Mouse (Mus musculus) hindbrain, embryonic 16.5 days (tissue): ENCODE data around the gene Emilin1. TPM values are rescaled to one million over a fixed set of nuclear protein-coding genes. Genes with fewer than 3 reads are reported as not detected.
A peak's percentile ranks its signal among the peaks of the same experiment; 100 is the strongest.

Experiments used
- ATAC-seq: fragments of 200-750 bp; cut with Nextera tagmentation; 2 replicates; pipeline ENCODE4 v1.8.0; 2017; ENCODE audit warnings: moderate TSS enrichment, moderate library complexity
- H3K27ac ChIP-seq: fragments of 300-500 bp; sonication (generic); 2 replicates; pipeline ENCODE4 v1.5.1; 2014; ENCODE audit warnings: low read depth, mild to moderate bottlenecking, control low read depth, low read length, moderate library complexity
- H3K27me3 ChIP-seq: fragments of 300-500 bp; sonication (generic); replicated peaks from 2 replicates; pipeline ENCODE4 v1.6.1; 2014; ENCODE audit warnings: low read length; ENCODE audit not compliant: control insufficient read depth, insufficient read depth
- H3K36me3 ChIP-seq: fragments of 300-500 bp; sonication (generic); 2 replicates; pipeline ENCODE4 v1.6.1; 2014; ENCODE audit warnings: mild to moderate bottlenecking, low read length, moderate library complexity, mixed read lengths; ENCODE audit not compliant: control insufficient read depth, insufficient read depth
- H3K4me1 ChIP-seq: fragments of 300-500 bp; sonication (generic); 2 replicates; pipeline ENCODE4 v1.6.1; 2014; ENCODE audit warnings: low read depth, low read length; ENCODE audit not compliant: control insufficient read depth, insufficient read depth
- H3K4me2 ChIP-seq: fragments of 300-500 bp; sonication (generic); 2 replicates; pipeline ENCODE4 v1.6.1; 2014; ENCODE audit warnings: mild to moderate bottlenecking, low read length, control low read depth, moderate library complexity
- H3K4me3 ChIP-seq: fragments of 300-500 bp; sonication (generic); 2 replicates; pipeline ENCODE4 v1.5.1; 2014; ENCODE audit warnings: mild to moderate bottlenecking, low read length, control low read depth, moderate library complexity
- H3K9ac ChIP-seq: fragments of 300-500 bp; sonication (generic); 2 replicates; pipeline ENCODE4 v1.6.1; 2014; ENCODE audit warnings: low read depth, mild to moderate bottlenecking, control low read depth, low read length, moderate library complexity
- H3K9me3 ChIP-seq: fragments of 300-500 bp; sonication (generic); 2 replicates; pipeline ENCODE4 v1.6.1; 2014; ENCODE audit warnings: mild to moderate bottlenecking, low read length, moderate library complexity; ENCODE audit not compliant: control insufficient read depth
- WGBS: fragments of 180-500 bp; shearing (Covaris S2); extraction: QIAGEN DNeasy Blood & Tissue Kit; methylation state at CpG from one replicate; pipeline ENCODE4 v1.1.7; 2014; 5-methylcytosine and 5-hydroxymethylcytosine counted together
- polyA plus RNA-seq: library from polyadenylated mRNA; unstranded; fragments of >200 nt; fragmentation: Nextera tagmentation; extraction: Ambion mirVana; gene quantifications from 2 replicates; pipeline ENCODE4 v1.2.1, GENCODE M21; 2015

Emilin1 gene
- polyA plus RNA-seq, 1 experiment from 2014 or later = 16.3 TPM

DNA sequence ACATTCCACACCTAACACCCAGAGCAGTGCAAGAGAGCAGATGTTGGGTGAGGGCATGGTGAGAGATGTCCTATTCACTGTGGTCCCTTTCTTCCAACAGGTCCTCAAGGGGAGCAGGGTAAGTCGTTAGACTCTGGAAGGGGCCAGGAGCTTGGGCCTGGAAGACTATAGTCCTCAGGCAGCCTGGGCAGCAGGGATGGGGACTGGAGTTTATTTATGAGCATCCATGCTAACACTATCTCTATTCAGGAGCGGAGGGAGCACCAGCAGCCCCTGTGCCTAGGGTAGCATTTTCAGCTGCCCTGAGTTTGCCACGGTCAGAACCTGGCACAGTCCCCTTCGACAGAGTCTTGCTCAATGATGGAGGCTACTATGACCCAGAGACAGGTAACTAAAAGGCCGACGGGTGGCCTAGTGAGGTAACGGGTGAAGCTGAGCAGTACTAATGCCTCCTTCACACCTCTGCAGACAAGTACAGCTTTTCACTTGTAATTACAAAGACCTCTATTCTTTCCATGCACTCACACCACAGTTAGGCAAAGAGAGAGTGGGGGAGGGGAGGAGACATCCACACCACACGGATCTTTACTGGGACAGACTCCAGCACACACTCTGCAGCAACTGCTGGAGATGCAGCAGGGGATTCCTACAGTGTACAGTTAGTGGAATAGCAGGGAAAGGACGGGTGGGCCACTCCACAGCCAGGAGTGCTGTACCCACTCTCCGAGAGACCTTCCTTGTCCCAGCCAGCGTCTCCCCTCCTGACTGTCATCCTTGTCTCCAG lies 6.8 kb downstream of the Emilin1 start:
- Histone ChIP-seq H3K36me3 (no peaks in the 10 kb centered on the region), H3K4me2 (no peak overlapping the region), H3K4me3 (no peak overlapping the region), H3K4me1 (peaks cover 23% of the 10 kb centered on the region), H3K9ac (no peak overlapping the region), H3K9me3 (no peaks in the 10 kb centered on the region), H3K27me3 (no peaks in the 10 kb centered on the region), H3K27ac (no peak overlapping the region)
- 64% methylated on average over 11 of the region's 11 CpGs for WGBS
- ATAC-seq = no peak

DNA sequence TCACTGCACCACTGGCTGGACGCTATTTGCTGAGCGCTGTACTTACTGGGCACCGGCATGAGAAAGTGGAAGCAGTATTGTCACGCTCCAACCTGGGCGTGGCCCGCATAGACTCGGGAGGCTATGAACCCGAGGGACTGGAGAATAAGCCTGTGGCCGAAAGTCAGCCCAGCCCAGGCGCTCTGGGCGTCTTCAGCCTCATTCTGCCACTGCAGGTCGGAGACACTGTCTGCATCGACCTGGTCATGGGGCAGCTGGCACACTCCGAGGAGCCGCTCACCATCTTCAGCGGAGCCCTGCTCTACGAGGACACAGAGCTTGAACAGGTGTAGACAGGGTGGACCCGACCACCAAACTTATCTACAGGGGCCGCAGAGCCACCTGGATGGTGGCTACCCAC lies 7.4 kb downstream of the Emilin1 start:
- H3K36me3 ChIP-seq = no peaks in the 10 kb centered on the region

DNA sequence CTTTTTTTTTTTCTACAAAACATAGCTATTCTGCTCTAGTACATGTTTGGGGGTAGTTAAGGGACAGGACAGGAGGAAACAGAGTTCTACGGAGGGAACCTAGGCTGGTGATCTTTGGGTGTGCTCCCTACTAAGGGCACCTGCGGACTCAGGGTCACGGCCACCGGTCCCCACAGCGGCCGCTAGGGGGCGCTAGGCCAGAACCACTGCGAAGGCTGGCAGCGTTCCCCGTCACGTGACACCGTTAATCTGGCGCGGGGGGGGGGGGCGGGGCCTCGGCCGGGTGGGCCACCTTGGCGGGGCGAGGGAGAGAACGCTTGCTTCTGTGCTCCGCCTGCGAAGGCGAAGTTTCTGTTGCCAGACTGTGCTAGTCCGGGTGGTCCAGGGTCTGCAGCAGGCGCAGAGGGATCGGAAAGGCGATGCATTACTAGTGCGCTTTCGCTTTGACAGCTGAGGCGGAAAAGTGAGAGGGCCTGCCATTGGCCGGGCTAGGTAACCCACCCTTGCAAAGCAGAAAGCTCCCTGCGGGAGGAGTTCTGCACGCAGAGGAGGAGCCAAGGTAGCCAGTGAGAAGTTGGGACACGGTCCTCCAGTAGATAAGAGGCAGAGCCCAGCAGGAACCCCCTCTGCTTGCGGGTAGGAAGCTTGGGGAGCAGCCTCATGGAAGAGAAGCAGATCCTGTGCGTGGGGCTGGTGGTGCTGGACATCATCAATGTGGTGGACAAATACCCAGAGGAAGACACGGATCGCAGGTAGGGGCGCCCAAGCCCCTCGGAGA lies 8.2 kb downstream of the Emilin1 start, which contains the start of gene Khk:
Gene Khk (plus strand): TSS at position 176 of the 778 bp plus-strand sequence.
- WGBS = under 1% methylated on average over 34 of the region's 40 CpGs
- ATAC-seq = peak; percentile 80

More for the DNA sequence above, 7.4 kb downstream of the Emilin1 start:
- 68% methylated on average over 19 of the region's 19 CpGs for WGBS
- H3K4me2 ChIP-seq = peak overlapping the region; percentile 77
- peak overlapping the region; percentile 5; the same call in 1 of the 2 replicates for H3K9ac ChIP-seq
- no peak overlapping the region for H3K27ac ChIP-seq
- H3K4me1 ChIP-seq = peaks cover 19% of the 10 kb centered on the region
- ATAC-seq = peak; percentile 3
- H3K4me3 ChIP-seq = no peak overlapping the region
- no peaks in the 10 kb centered on the region for H3K27me3 ChIP-seq
- H3K9me3 ChIP-seq = no peaks in the 10 kb centered on the region

DNA sequence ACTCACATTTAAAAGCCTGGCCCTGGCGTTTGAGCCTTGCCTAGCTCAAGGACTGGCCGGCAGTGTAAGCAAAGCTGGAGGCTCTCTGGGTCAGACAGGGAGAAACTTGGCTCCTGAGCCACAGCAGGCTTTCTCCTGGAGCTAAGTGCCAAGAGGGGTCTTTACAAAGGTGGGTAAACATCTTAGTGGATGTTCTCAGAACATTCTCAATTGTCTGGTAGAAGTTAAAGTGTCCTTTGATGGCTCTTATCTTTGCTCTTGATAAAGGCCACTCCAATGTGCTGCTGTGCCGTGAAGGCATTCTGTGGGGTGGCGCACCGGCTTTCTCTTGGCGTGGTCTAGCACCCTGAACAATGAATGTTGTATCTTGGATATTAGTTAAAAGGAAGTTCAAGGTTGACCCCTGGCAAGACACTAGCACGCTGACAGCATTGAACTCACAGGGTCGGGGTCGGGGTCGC lies 9.4 kb downstream of the Emilin1 start:
- Histone ChIP-seq H3K4me1 (peaks cover 14% of the 10 kb centered on the region), H3K36me3 (no peaks in the 10 kb centered on the region), H3K27ac (no peak overlapping the region), H3K9me3 (no peaks in the 10 kb centered on the region), H3K9ac (peak overlapping the region; percentile 72), H3K4me3 (no peak overlapping the region; the same call in 1 of the 2 replicates), H3K4me2 (peak overlapping the region; percentile 77), H3K27me3 (no peaks in the 10 kb centered on the region)
- ATAC-seq = no peak
- WGBS = 73% methylated on average over 10 of the region's 10 CpGs

More for the DNA sequence above, 8.2 kb downstream of the Emilin1 start, which contains the start of gene Khk:
- Histone ChIP-seq H3K27ac (peak within 1 kb of the TSS; percentile 76), H3K4me3 (peak within 1 kb of the TSS; percentile 57), H3K9me3 (no peaks in the 10 kb centered on the region), H3K4me2 (peak within 1 kb of the TSS; percentile 77), H3K4me1 (peaks cover 14% of the 10 kb centered on the region), H3K36me3 (no peaks in the 10 kb centered on the region), H3K27me3 (no peaks in the 10 kb centered on the region), H3K9ac (peak within 1 kb of the TSS; percentile 72)

DNA sequence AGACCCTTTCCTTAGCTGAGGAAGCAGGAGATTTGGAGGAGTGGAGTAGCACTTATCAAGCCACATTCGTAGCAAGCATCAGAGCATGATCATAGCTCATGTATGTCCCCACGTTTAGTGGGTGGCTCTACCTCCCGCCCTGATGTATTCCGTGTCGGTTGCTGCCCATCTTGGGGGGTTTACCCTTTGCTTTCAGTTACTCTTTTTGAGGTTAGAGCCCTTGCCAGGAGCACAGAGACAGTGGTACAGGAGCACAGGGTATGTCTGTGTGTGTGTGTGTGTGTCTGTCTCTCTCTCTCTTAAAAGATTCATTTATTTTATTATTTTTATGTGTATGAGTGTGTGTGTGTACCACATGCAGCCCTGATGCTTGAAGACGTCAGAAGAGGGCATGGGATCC lies 9.9 kb downstream of the Emilin1 start:
- Histone ChIP-seq H3K4me3 (no peak overlapping the region), H3K27me3 (no peaks in the 10 kb centered on the region), H3K4me2 (no peak overlapping the region), H3K9ac (no peak overlapping the region), H3K36me3 (no peaks in the 10 kb centered on the region), H3K4me1 (peaks cover 14% of the 10 kb centered on the region), H3K27ac (no peak overlapping the region), H3K9me3 (no peaks in the 10 kb centered on the region)
- ATAC-seq = no peak
- WGBS = 84% methylated on average over 6 of the region's 6 CpGs

DNA sequence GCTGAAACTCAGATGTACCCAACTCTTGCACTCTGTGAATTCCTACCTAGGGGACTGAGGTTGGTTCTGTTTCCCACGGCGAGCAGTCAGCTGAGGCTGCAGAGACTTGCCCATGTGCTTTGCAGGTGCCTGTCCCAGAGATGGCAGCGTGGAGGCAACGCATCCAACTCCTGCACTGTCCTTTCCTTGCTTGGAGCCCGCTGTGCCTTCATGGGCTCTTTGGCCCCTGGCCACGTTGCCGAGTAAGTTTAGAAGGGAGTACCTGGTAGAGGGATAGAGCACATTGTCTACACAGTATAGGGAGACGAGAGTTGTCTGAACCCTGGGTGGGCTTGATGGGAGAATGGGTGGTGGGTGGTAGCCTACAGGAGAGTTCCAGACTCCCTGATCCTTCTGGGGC lies 11.4 kb downstream of the Emilin1 start:
- no peaks in the 10 kb centered on the region for H3K27me3 ChIP-seq
- no peak overlapping the region for H3K9ac ChIP-seq
- H3K36me3 ChIP-seq = no peaks in the 10 kb centered on the region
- H3K4me2 ChIP-seq = no peak overlapping the region
- no peak overlapping the region for H3K4me3 ChIP-seq
- H3K9me3 ChIP-seq = no peaks in the 10 kb centered on the region
- ATAC-seq = no peak
- peaks cover 14% of the 10 kb centered on the region for H3K4me1 ChIP-seq
- 71% methylated on average over 8 of the region's 8 CpGs for WGBS
- no peak overlapping the region for H3K27ac ChIP-seq

DNA sequence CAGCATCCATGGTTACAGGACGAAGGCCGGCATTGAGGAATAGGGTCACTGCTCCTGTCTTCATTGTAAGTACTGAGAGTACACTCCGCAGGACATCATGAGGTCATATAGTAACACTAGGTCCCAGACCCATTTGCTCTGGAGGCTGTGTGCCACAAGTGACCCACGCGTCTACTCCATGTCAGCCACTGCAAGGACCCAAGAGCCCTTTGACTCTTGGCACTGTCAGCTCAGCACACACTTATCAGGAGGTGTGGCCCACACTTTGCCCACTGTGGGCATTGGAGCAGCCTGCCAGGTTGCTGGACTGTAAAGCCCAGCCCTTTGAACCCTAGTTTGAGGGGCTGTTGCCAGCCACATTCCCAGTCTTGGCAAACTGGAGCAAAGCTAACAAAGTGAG lies 12.0 kb downstream of the Emilin1 start:
- Histone ChIP-seq H3K9me3 (no peaks in the 10 kb centered on the region), H3K27ac (no peak overlapping the region), H3K27me3 (no peaks in the 10 kb centered on the region), H3K4me1 (peaks cover 14% of the 10 kb centered on the region), H3K9ac (no peak overlapping the region; the same call in 1 of the 2 replicates), H3K36me3 (no peaks in the 10 kb centered on the region), H3K4me2 (no peak overlapping the region), H3K4me3 (no peak overlapping the region)
- WGBS = 90% methylated on average over 5 of the region's 5 CpGs
- no peak for ATAC-seq

DNA sequence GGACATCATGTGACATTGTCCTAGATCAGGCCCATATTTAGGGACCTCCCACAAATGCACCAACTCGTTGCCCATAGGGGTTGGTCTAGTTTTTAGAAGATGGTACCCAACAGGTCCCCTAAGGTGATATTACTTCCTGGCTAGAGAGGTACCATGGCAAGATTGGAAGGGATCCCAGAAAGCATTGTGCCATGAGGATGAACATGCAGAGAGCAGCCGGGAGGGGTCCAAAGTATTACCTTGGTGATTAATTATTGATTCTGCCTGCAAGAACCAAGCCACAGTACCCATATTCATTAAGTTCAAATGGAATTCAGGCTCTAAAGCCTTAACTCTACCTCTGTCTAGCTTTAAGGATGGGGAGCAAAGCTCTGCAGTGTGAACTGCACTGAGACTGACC lies 12.9 kb downstream of the Emilin1 start:
- H3K4me1 ChIP-seq = peaks cover 9% of the 10 kb centered on the region
- H3K27me3 ChIP-seq = no peaks in the 10 kb centered on the region
- H3K4me2 ChIP-seq = no peak overlapping the region
- WGBS = 73% methylated on average over 2 of the region's 2 CpGs
- H3K4me3 ChIP-seq = no peak overlapping the region
- no peak for ATAC-seq
- H3K9ac ChIP-seq = no peak overlapping the region
- H3K27ac ChIP-seq = no peak overlapping the region
- H3K9me3 ChIP-seq = no peaks in the 10 kb centered on the region
- no peaks in the 10 kb centered on the region for H3K36me3 ChIP-seq

DNA sequence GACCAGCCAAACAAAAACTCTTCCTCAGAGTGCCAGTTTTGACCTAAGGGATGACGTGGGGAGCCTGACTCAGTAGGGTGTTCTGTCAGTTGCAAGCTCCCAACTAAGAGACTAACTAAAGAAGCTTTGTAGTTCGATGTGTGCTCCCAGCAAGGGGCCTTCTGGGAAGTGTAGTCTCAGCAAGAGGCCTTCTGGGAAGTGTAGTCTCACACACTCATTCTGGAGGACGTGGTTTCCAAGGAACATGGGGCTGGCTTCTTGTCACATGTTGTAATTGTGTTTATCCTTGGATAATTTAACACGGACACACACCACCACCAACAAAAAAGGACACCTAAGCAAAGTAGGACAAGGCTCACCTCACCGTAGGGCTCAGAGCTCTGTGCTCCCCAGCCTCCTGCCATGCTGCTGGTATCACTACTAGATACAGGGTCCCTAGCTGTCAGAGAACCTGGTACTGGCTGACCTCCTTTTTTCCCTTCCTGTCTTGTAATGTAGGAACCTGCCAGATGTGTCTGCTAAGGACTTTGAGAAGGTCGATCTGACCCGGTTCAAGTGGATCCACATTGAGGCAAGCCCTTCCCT lies 14.8 kb downstream of the Emilin1 start:
- no peaks in the 10 kb centered on the region for H3K9me3 ChIP-seq
- H3K4me3 ChIP-seq = 0 out of 2 replicates have a peak overlapping the region, but pooled peaks have one; percentile 7
- no peak overlapping the region for H3K27ac ChIP-seq
- H3K9ac ChIP-seq = no peak overlapping the region
- peak; percentile 80 for ATAC-seq
- H3K4me2 ChIP-seq = peak overlapping the region; percentile 50
- 44% methylated on average over 7 of the region's 7 CpGs for WGBS
- no peaks in the 10 kb centered on the region for H3K27me3 ChIP-seq
- no peaks in the 10 kb centered on the region for H3K4me1 ChIP-seq
- no peaks in the 10 kb centered on the region for H3K36me3 ChIP-seq
